Mouse (Mus musculus): ENCODE data around the gene Mfap1a.
"Not testable (repeated sequence)": the region's sequence is repeated elsewhere in the genome, so short reads cannot be mapped to it uniquely, and the experiment has no call there.

The Mfap1a gene

GRCm38 (mm10) chr2:121474180-121474535 is 32.3 kb downstream of the Mfap1a start:
- DNase-seq (ENCODE audit: low spot score), result no peak

GRCm38 (mm10) chr2:121473301-121474179 is 32.9 kb downstream of the Mfap1a start, which contains the start of gene Mfap1b:
TSS of gene Mfap1b (minus strand) at chr2:121474067.
- peak; percentile 26 for DNase-seq (ENCODE audit: low spot score)

DNA sequence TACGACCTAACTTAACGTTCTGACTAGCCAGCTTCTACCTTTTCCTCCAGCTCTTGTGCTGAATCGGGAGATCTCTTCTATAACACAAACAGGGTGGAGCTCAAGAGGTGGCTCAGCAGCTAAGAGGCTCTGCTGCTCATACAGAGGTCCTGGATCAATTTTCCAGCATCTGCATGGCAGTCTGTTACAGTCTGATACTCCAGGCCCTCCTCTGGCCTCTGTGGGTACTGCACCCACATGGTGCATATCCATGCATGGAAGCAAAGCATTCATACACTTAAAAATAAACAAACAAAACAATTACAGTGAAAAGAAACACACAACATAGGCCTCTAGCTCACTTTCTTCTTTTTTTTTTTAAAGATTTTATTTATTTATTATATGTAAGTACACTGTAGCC is 33.7 kb downstream of the Mfap1a start:
- DNase-seq (ENCODE audit: low spot score), result not testable (repeated sequence)

- DNase-seq (ENCODE audit: low spot score), result not testable (repeated sequence)
Measured at GRCm38 (mm10) chr2:121468982-121469381, 37.5 kb downstream of the Mfap1a start.

GRCm38 (mm10) chr2:121460071-121460470 is 46.4 kb downstream of the Mfap1a start:
- no peak for DNase-seq (ENCODE audit: low spot score)

- peak; percentile 35 for DNase-seq (ENCODE audit: low spot score)
Measured at GRCm38 (mm10) chr2:121456692-121457642, 49.5 kb downstream of the Mfap1a start, which contains the start of gene Serinc4. TSS of gene Serinc4 (minus strand) at chr2:121456781.

DNA sequence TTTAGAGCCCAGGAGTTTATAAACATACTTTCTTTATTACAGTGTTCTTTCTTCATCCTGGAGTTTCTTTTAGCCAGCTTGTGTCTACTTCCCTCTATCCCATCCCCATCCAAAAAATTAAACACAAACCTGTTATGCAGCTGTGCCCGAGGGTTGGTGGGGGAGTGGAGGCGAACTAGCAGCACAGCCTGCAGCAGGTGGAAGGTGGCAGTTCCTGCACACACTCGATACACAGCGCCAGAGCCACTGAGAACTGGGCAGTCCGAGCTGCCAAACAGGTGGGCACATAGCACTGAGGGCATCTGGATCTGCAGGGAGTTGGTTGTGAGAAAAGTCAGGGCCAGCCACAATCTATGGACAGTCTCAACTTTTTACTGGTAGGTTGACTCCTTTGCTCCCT is 50.9 kb downstream of the Mfap1a start:
- no peak for DNase-seq (ENCODE audit: low spot score)

DNA sequence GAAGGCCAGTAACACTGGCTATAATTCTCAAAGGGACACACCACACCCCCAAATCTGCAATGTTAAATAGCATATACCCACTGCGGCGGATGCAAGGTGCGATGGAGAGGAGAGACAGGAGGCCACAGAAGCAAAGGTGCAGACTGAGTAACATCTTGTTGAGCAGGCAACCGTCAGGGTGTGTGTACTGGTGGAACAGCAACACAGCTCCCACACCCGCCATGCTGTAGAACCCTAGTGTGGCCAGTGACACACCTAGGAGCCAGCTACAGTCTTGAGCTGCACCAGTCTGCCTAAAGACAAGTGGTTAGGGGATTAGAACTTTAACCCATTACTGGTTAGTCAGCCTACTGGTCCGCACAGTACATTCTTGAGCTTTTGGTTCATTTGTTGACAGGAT is 52.5 kb downstream of the Mfap1a start:
- DNase-seq (ENCODE audit: low spot score), result no peak

GRCm38 (mm10) chr2:121452990-121453389 is 53.5 kb downstream of the Mfap1a start, which contains the start of gene Hypk:
TSS of gene Hypk (plus strand) at chr2:121453290.
- DNase-seq (ENCODE audit: low spot score), result no peak

DNA sequence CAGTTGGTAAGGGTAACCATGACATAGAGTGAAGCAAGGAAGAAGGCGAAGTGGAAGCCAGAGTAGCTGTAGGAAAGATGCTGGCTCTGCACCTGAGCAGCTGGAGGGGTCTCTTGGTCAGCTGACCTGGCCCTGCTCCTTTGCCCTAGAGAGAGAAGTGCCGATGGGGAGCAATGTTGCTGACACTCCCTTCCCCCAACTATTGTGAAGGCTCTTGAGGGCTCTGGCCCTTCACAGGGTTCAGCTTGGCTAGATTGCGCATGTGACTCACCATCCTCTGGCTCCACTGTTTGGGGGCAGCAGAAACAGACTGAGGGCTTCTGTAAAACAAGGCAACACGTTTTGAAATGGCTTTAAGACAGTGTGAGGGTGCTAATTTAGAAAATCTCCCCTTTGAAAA is 54.1 kb downstream of the Mfap1a start:
- DNase-seq (ENCODE audit: low spot score), result no peak

DNA sequence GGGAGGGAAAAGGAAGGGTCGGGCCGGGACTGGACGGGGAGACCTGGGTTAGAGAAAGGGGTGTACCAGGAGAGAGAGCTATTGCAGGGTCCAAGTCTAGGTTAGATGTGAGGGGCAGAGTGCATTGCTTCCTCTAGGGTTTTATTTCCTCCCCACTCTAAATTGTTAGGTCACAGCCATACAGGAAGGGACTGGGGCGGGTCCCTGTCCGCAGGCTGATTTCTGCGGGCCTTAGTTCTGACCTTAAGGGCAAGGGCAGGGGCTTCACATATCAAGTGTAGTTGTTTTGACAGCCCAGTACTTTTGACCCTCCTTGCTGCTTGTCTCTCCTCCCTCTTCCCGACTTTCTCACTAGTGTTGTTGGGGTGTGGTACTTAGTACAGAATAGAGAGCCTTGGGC is 56.4 kb downstream of the Mfap1a start:
- no peak for DNase-seq (ENCODE audit: low spot score)

- DNase-seq (ENCODE audit: low spot score), result no peak
Measured at GRCm38 (mm10) chr2:121449545-121450011, 56.9 kb downstream of the Mfap1a start.

DNA sequence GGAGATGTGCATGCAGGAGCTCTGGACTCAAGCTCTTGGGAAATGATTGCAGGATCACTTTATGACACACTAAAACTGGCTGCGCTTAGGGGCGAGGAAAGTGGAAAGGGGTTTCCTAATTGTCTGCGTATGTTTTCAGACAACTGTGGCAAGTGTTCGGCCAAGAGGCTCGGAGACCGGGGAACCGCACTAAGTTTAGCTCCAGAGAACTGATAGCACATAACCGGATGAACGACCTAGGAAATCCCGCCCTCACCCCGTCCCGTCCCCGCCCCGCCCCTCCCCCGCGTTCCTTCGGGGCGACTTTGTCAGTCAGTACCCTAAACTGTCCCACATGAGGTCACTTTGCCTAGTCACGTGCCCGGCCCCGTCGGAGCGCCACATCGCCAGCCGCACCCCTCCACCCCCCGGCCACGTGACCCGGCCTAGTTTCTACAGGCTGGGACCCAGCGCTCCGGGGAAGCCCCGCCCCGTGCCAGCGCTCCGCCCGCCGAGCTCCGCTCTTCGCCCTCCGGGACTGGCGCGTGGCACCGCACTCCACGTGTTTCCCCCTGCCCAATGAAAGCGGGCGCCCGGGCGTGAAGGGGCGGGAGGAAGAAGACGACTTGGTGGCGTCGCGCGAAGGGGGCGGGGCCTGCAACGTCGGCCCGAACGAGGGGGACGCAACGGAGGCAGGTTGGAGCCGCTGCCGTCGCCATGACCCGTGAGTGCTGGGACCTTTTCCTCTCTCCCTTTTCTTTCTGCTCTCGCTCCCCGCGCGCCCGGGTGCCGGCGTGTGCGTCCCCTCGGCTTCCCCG is 57.5 kb downstream of the Mfap1a start, which contains the start of gene Serf2:
Gene Serf2, plus strand, starts transcription at position 457 of the 797 bp plus-strand sequence.
- peak; percentile 99 for DNase-seq (ENCODE audit: low spot score)

GRCm38 (mm10) chr2:121448136-121448535 is 58.3 kb downstream of the Mfap1a start:
- no peak for DNase-seq (ENCODE audit: low spot score)

- no peak for DNase-seq (ENCODE audit: low spot score)
Measured at GRCm38 (mm10) chr2:121447006-121447405, 59.5 kb downstream of the Mfap1a start.

GRCm38 (mm10) chr2:121446506-121446905 is 60.0 kb downstream of the Mfap1a start:
- no peak for DNase-seq (ENCODE audit: low spot score)

DNA sequence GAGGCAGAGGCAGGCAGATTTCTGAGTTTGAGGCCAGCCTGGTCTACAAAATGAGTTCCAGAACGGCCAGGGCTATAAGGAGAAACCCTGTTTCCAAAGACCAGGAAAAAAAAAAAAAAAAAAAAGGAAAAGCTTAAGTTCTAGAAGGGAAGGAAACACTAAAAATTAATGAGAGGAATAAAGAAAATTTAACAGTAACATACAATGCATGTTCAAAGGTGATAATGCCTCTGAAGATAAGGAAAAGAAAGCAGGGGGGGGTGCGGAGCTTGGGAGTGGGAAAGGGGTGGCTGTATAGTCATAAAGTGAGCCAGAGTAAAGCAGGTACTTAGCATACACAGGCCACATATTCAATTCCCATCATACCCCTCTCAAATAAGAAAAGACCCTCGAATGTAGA is 61.3 kb downstream of the Mfap1a start:
- no peak for DNase-seq (ENCODE audit: low spot score)

- DNase-seq (ENCODE audit: low spot score), result no peak
Measured at GRCm38 (mm10) chr2:121444178-121444577, 62.3 kb downstream of the Mfap1a start, which contains the start of gene Ell3. TSS of gene Ell3 (minus strand) at chr2:121444278.

DNA sequence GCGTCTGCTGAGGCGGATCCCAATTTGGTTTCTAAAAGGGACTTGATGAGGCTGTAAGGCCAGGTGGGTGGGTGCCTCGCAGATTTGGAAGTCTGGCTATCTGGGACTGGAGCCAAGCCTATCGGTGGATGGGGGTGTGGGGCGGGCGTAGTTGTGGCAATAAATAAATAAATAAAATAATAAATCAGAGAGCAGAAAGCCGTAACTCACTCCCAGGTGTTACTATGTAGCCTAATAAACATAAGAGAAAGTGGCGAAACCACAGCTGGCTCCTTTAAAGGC is 63.5 kb downstream of the Mfap1a start:
- no peak for DNase-seq (ENCODE audit: low spot score)

GRCm38 (mm10) chr2:121442259-121443067 is 64.0 kb downstream of the Mfap1a start:
- no peak for DNase-seq (ENCODE audit: low spot score)

All from urinary bladder, postnatal 10 days (tissue).